Mouse (Mus musculus): Measurements from ENCODE around the gene Sdha. TPM values are rescaled to one million over a fixed set of nuclear protein-coding genes. Genes with fewer than 3 reads are reported as not detected.

The Sdha gene
- 56.6 and 78.7 TPM in 2 replicates for polyA plus RNA-seq (2012; rRNA removed)
- 118 and 130 TPM in 2 replicates for polyA plus RNA-seq (2014; fragmentation: Nextera tagmentation; extraction: Ambion mirVana)

- peak within 1 kb of the TSS; percentile 83 to 88 for H3K4me3 ChIP-seq (ENCODE audit: insufficient read depth in 1 of 2, low read depth in 2 of 2, low read length in 2 of 2)
- peak within 1 kb of the TSS; percentile 80 for H3K27ac ChIP-seq
- no peaks in the 10 kb centered on the region for H3K27me3 ChIP-seq (ENCODE audit: control insufficient read depth, insufficient read depth, low read length)
- peaks cover 2% of the 10 kb centered on the region for H3K36me3 ChIP-seq (replicated peaks; ENCODE audit: control insufficient read depth, insufficient read depth, low read depth)
- ATAC-seq (ENCODE audit: insufficient read depth) (peak; percentile 95), DNase-seq (ENCODE audit: low read depth in 3 of 3, low spot score in 3 of 3) (peak; percentile 92 to 96 (median 94))
- no peak for TF ChIP-seq EP300 (IDR thresholded peaks at IDR 0.05; ENCODE audit: low read depth)
- TF ChIP-seq CTCF (IDR thresholded peaks at IDR 0.05; ENCODE audit: low read depth), result peak; percentile 56
- H3K9ac ChIP-seq (replicated peaks), result peak within 1 kb of the TSS; percentile 93
- under 1% methylated on average over 57 of the region's 57 CpGs for WGBS (ENCODE audit: insufficient replicate concordance)
- peak within 1 kb of the TSS; percentile 83 for H3K4me2 ChIP-seq (ENCODE audit: low read depth)
- peaks cover 3 to 5% of the 10 kb centered on the region in 2 experiments; a peak in 3 of 4 replicates for H3K4me1 ChIP-seq (replicated peaks; ENCODE audit: control insufficient read depth in 2 of 2, insufficient read depth in 2 of 2, low read length in 1 of 2)
- H3K9me3 ChIP-seq (ENCODE audit: control insufficient read depth, low read length), result no peaks in the 10 kb centered on the region
These were observed at the start of gene Sdha, which contains the start of gene Ccdc127 for GRCm38 (mm10) chr13:74349566-74350434. Sdha (minus strand) TSS chr13:74350280. Ccdc127 (plus strand) TSS chr13:74350309.

GRCm38 (mm10) chr13:74399298-74399839 is 49.3 kb upstream of the Sdha start, which contains the start of gene Ftl1-ps1:
Ftl1-ps1 (plus strand) TSS chr13:74399694.
- WGBS (ENCODE audit: insufficient replicate concordance), result 22% methylated on average over 11 of the region's 11 CpGs
- no peak for ATAC-seq (ENCODE audit: insufficient read depth)
- Histone ChIP-seq H3K4me3 (ENCODE audit: insufficient read depth in 1 of 2, low read depth in 2 of 2, low read length in 2 of 2) (no peak within 1 kb of the TSS), H3K27me3 (ENCODE audit: control insufficient read depth, insufficient read depth, low read length) (no peaks in the 10 kb centered on the region), H3K4me1 (replicated peaks; ENCODE audit: control insufficient read depth in 2 of 2, insufficient read depth in 2 of 2, low read length in 1 of 2) (no peaks in the 10 kb centered on the region), H3K9ac (replicated peaks) (no peak within 1 kb of the TSS), H3K9me3 (ENCODE audit: control insufficient read depth, low read length) (no peaks in the 10 kb centered on the region), H3K4me2 (ENCODE audit: low read depth) (no peak within 1 kb of the TSS), H3K36me3 (replicated peaks; ENCODE audit: control insufficient read depth, insufficient read depth, low read depth) (no peaks in the 10 kb centered on the region), H3K27ac (no peak within 1 kb of the TSS)
- TF ChIP-seq EP300 (IDR thresholded peaks at IDR 0.05; ENCODE audit: low read depth) (no peak), CTCF (IDR thresholded peaks at IDR 0.05; ENCODE audit: low read depth) (no peak)
- no peak for DNase-seq (ENCODE audit: low read depth in 3 of 3, low spot score in 3 of 3)

- H3K9me3 ChIP-seq (ENCODE audit: control insufficient read depth, low read length), result no peaks in the 10 kb centered on the region
- H3K4me2 ChIP-seq (ENCODE audit: low read depth), result no peak overlapping the region
- WGBS (ENCODE audit: insufficient replicate concordance), result 52% methylated on average over 2 of the region's 2 CpGs
- ATAC-seq (ENCODE audit: insufficient read depth) (no peak), DNase-seq (ENCODE audit: low read depth in 3 of 3, low spot score in 3 of 3) (no peak)
- no peak overlapping the region for H3K9ac ChIP-seq (replicated peaks)
- no peak overlapping the region for H3K27ac ChIP-seq
- H3K27me3 ChIP-seq (ENCODE audit: control insufficient read depth, insufficient read depth, low read length), result no peaks in the 10 kb centered on the region
- H3K4me1 ChIP-seq (replicated peaks; ENCODE audit: control insufficient read depth in 2 of 2, insufficient read depth in 2 of 2, low read length in 1 of 2), result no peaks in the 10 kb centered on the region
- TF ChIP-seq CTCF (IDR thresholded peaks at IDR 0.05; ENCODE audit: low read depth), result no peak
- no peak for TF ChIP-seq EP300 (IDR thresholded peaks at IDR 0.05; ENCODE audit: low read depth)
- no peak overlapping the region for H3K4me3 ChIP-seq (ENCODE audit: insufficient read depth in 1 of 2, low read depth in 2 of 2, low read length in 2 of 2)
- H3K36me3 ChIP-seq (replicated peaks; ENCODE audit: control insufficient read depth, insufficient read depth, low read depth), result no peaks in the 10 kb centered on the region
These were observed 41.1 kb upstream of the Sdha start for GRCm38 (mm10) chr13:74391156-74391555.

- DNase-seq (ENCODE audit: low read depth in 3 of 3, low spot score in 3 of 3) (peak; percentile 23 to 29 (median 28)), ATAC-seq (ENCODE audit: insufficient read depth) (peak; percentile 56; the same call in 1 of the 2 replicates)
- Histone ChIP-seq H3K36me3 (replicated peaks; ENCODE audit: control insufficient read depth, insufficient read depth, low read depth) (no peaks in the 10 kb centered on the region), H3K9ac (replicated peaks) (peak within 1 kb of the TSS; percentile 47), H3K27me3 (ENCODE audit: control insufficient read depth, insufficient read depth, low read length) (no peaks in the 10 kb centered on the region), H3K4me1 (replicated peaks; ENCODE audit: control insufficient read depth in 2 of 2, insufficient read depth in 2 of 2, low read length in 1 of 2) (no peaks in the 10 kb centered on the region), H3K9me3 (ENCODE audit: control insufficient read depth, low read length) (no peaks in the 10 kb centered on the region), H3K4me2 (ENCODE audit: low read depth) (peak within 1 kb of the TSS; percentile 61), H3K27ac (no peak within 1 kb of the TSS), H3K4me3 (ENCODE audit: insufficient read depth in 1 of 2, low read depth in 2 of 2, low read length in 2 of 2) (peak within 1 kb of the TSS; percentile 59 to 98)
- TF ChIP-seq EP300 (IDR thresholded peaks at IDR 0.05; ENCODE audit: low read depth) (no peak), CTCF (IDR thresholded peaks at IDR 0.05; ENCODE audit: low read depth) (no peak)
- 1% methylated on average over 14 of the region's 14 CpGs for WGBS (ENCODE audit: insufficient replicate concordance)
These were observed 40.4 kb upstream of the Sdha start, which contains the start of gene Zfp72 for GRCm38 (mm10) chr13:74390371-74390990. Zfp72 (minus strand) TSS chr13:74390836.

Measured in liver, embryonic 14.5 days (tissue).